Mouse (Mus musculus): ENCODE data around the gene Zdhhc18.

The Zdhhc18 gene

DNA sequence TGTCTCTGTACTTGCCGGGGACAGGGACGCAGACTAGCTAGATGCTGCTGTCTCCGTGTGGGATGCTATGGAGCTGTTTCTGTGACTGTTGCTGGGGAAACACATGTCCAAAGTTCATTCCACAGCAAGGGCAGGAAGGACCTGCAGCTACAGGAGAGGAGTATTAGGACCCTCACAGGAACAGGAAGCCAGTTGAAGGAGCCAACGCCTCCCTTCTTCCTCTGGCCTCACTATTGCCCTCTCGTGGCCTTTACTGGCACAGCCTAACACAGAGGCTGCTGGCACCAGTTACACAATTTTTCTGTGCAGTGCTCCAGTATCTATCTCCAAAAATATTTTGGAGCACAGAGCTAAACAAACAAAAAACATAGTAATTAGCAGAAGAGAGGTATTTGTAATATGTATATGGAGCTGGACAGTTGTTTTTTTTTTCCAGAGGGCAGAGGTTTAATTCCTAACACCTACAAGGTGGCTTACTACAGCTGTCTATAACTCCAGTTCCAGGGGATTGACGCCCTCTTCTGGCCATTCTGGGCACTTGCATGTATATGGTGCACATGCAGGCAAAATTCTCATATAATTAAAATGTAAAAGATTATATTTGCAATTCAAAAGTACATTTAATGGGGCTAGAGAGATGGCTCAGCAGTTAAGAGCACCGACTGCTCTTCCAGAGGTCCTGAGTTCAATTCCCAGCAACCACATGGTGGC lies at the start of gene Zdhhc18:
TSS of gene Zdhhc18 (minus strand) at position 166 of the 711 bp plus-strand sequence.
- in situ Hi-C loops (cut with MboI, MseI), result loop anchor here (10.0 to 25.0 kb wide), 2 partner anchors 55 to 187 kb away; no protein-coding TSS in a partner anchor

DNA sequence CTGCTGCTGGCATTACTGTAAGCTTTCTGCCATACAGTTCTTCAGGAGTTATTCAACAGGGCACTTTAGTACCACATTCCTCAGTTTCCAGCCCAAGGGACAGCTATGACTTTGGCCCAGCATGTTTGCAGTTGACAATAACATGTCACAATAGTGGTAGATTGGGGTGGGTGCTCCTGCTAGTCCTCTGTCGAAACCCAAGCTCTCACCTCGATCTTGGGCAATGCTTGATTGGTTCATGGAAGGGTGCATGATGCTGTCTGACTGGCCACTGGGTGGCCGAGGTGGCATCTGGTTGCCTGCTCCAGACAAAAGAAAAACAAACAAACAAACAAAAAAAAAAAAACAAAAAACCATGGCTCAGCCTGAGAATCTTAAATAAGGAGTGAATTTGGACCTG lies 45.4 kb upstream of the Zdhhc18 start:
- in situ Hi-C loops (cut with MboI, MseI), result no loop called here

DNA sequence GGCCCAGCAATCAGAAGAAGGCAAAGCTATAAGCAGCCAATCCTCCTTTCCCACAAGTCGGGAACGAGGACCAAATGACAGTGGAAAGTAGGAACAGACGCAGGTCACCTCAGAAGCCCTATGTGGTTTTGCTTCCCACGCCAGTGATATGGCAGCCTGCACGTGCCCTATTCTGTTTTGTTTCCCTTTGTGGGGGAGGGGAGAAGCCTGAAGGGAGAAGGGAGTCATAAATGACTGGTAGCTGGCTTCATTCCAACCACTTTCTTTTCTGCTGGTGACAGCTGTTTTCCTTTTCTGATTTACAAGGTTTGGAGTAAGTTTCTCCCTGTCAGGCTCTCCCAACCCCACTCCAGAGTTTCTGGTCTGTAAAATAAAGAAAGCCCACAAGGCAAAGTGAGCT lies 40.3 kb upstream of the Zdhhc18 start:
- in situ Hi-C loops (cut with MboI, MseI), result no loop called here

DNA sequence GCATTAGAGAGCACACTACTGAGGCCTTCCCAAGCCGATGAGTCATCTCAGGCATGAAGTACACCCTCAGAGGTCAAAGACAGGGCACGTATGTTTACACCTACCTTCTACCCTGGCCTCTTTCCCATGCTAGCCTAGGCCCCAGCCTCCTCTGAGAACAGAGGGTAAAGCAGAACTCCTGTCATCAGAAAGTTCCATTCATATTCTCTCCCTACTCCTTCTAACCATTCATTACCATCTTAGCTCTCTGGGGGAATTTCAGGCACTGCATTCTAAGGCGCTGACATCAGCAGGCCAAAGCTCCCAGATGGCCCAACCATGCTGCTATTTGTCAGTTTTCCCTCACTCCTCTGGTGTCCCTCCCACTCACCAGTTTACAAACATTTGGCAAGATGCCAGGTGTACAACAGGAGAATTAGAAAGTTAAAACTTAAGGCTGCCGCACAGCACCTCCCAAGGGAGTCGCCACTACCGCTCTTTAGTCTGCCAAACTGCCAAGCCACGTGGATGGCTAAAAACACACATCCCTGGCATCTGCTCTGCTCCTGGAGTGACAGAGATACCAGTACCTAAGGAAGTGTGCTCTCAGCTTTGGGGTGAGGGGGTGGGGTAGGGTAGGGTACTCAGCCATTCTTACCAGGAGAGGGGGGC lies 38.6 kb upstream of the Zdhhc18 start:
- in situ Hi-C loops (cut with MboI, MseI), result no loop called here

DNA sequence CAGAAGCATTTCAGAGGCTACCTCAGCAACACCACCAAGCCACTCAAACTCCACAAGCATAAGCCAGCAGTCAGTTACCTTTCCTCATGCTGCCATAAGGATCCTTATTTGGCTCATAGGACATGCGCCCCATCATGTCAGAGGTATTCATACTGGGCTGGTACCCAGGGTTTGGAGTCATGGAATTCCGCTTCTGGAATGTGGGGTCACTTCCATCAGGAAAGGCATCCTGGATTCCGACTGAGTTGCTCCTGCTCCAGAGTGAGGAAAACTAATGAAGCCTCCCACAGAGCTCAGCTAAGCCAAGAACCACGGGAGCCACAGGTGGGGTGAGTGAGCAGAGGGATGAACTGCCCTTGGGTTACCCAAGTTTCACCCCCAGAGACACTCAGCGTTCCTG lies 37.2 kb upstream of the Zdhhc18 start:
- in situ Hi-C loops (cut with MboI, MseI), result no loop called here

DNA sequence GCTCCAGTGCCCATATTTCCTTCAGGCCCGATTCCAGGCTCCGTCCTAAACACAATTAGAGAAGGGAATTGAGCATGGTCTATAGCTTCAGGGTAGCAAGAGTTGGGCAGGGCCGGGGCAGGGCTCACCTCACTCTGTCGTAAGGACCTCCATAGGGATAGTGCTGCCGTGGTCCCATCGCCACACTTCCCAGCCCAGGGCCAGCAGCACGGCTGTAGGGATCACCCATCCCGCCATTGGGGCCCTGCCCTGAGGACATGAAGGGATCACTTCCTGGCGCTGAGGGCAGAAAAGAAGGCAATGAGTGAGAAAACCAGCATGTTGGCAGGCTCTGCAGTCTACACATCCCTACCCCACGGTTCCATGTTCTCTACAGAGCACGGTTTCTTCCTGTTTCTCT lies 36.6 kb upstream of the Zdhhc18 start:
- in situ Hi-C loops (cut with MboI, MseI), result no loop called here

DNA sequence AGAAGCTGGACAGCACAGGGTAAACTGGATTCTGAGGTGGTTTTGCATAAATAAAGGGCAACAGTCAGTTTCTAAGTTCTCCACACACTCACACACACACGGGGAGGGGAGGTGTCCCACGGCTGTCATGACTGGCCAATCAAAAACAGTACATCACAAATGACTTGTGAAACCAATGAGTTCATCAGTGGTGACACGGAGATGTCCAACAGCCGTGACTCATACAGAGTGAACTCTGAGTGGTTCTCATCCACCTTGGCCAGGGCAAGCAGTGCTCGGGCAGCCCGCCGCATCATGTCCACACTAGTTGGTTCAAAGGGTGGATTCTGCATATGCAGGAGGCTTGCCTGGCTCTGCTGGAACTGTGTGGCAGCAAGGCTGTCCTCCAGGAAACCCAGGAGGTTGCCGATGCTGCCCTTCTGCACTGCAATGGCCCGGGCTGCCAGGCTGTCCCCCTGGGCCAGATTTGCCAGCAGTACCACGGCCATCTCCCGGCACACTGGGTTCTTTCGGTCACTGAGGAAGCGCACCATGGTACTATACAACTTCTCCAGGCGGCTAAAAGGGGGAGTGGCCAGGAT lies 30.3 kb upstream of the Zdhhc18 start:
- in situ Hi-C loops (cut with MboI, MseI), result no loop called here

DNA sequence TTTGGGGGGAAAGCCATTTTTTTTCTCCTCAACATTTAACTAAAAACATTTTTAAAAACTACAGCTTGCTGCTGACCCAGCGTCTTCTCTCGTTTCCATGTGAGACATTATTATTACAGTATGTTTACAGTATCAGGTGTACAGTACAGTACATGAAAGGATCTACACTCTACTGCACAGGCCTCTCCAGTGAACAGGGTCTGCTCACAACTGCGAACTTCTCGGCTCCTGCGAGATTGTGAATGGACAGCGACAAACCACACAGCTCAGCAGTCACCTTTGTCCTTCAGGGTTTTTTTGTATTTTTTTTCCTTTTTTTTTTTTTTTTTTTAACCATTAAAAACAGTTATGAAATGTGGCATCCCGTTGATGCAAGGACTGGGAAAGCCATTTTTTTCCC lies 29.7 kb upstream of the Zdhhc18 start:
- in situ Hi-C loops (cut with MboI, MseI), result no loop called here

DNA sequence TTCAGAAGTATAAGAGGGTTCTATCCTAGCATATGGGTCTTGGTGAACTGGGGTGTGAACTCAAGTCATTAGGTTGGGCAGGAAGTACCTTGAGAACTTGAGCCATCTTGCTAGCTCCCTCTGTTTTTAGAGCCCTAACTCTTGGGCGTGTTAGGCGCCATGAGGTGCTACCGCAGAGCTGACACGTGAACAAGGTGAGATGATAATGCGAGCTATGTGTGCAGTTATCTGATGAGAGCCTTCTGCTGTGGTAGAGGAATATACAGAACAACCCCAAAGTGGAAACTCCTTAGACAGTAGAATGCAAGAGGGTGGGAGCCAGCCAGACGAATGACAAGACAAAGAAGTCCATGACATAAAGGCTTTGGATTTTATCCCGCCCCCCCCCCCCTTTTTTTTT lies 27.3 kb upstream of the Zdhhc18 start:
- in situ Hi-C loops (cut with MboI, MseI), result no loop called here

DNA sequence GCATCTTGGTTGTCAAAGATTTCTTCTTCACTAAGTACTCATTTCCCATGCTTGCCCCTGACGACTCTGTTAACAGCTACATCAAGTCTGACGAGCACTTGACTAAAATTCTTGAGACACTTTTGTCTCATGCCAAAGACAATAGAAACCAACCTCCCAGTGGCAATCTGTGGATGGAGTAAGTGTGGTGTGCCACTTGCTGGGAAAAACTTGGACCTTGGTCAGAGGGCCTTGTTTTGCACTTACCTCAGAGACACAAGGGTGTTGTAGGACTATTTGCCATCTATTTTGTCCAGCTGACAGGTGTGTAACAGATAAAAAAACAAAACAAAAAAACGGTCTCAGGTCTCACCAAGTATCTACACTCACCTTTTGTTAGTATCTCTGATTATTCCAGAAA lies 26.2 kb upstream of the Zdhhc18 start:
- in situ Hi-C loops (cut with MboI, MseI), result no loop called here

DNA sequence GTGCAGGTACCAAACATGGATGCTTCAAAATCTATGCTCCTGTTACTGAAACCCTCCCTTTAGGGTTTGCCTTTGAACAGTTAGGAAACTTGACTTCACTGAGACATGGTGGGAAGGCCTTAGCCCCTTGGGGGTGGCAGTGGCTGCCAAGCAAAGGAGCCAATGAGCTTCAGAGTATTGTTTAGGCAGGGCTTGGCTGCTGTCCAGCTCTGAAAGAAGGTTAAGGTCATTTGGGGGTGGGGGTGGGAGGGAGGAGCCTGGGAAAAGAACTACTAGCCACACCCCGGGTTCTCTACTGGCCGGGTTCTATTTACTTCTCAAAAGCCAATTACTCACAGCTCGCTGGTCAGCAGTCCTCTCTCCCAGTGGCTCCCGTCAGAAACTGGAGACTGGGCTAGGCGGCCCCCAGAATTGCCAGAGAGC lies 25.7 kb upstream of the Zdhhc18 start:
- in situ Hi-C loops (cut with MboI, MseI), result no loop called here

DNA sequence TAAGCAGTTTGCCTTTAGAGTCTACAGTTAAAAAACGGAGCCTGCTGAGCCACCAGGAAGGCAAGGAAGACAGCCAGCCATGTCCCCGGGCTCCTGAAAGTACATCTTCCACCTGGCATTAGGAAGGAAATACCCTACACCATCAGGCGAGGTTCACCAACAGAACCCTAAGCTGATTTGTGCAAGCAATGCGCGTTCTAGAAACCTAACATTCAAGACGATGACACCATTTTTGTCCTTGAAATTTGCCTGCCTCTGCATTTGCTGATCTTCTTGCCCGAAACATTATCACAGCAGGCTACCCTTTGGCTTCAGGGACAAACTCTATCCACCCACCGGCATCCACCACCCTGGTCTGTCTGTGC lies 24.4 kb upstream of the Zdhhc18 start:
- in situ Hi-C loops (cut with MboI, MseI), result loop anchor here (25.0 kb wide), 1 partner anchor 163 kb away; no protein-coding TSS in a partner anchor

DNA sequence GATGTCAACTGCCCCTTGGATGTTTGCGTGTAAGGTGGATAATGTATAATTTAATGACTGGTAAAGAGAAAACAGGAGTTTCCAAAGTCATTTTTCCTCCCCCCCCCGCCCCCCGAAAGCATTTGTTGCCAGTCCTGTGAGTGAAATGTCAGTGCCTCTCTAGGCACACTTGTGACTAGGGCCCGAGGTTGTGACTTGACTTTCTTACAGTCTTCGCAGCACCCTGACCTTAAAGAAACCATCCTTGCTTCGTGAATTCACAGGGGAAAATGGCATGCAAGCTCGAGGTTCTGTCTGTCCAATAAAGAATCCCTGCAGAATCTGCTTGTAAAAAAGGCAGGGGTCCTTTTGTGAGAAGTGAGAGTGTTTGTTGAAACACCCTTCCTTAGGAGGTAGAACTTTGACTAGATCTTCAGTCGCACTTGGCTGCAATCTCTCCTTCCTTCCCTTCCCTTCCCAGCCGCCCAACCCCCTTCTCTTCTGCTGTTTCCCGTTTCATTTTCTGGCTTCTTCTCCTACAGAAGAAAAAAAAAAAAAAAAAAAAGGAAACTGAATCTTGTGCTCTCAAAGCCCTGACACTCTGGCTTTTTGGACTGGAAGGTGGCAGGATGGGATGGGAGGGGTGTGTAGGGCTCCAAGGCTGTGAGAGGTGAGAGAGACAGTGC lies 23.8 kb upstream of the Zdhhc18 start:
- in situ Hi-C loops (cut with MboI, MseI), result loop anchor here (25.0 kb wide), 1 partner anchor 164 kb away; no protein-coding TSS in a partner anchor

DNA sequence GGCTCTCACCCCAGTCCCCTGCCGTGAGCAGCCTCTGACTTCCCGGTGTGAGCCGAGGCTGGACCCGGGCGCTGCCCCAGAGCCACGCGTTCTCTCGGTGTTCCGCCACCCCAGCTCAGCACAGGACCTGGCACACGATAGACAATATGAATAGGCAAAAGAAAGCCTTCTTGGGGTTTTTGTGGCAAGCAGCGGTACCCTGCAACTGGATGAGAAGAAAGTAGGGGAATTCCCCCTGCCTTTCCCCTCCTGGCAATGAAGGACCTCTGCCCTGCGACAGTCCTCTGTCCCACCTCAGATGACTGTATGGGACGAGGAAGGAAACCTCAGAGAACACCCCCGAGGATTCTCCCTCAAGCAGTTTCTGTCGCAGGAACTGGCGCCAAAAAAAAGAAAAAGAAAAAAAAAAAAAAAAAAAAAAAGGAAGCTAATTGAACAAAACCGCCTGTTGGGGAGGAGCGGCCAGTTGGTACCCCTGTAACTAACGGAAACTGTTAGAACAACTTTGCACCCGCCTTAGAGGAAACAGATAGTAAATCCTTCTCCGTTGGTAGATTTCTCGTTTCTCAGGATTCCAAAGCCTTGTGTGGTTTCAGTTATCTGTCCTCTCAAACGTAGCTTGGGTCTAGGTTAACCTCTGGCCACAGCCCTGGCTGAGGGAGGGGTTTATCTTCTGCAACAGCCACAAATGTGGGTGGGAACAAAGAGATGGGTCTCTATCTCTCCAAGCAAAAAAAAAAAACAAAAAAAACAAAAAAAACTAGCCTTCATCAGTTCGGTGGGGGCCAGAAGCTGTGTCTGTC lies 23.1 kb upstream of the Zdhhc18 start:
- in situ Hi-C loops (cut with MboI, MseI), result loop anchor here (25.0 kb wide), 1 partner anchor 164 kb away; no protein-coding TSS in a partner anchor

DNA sequence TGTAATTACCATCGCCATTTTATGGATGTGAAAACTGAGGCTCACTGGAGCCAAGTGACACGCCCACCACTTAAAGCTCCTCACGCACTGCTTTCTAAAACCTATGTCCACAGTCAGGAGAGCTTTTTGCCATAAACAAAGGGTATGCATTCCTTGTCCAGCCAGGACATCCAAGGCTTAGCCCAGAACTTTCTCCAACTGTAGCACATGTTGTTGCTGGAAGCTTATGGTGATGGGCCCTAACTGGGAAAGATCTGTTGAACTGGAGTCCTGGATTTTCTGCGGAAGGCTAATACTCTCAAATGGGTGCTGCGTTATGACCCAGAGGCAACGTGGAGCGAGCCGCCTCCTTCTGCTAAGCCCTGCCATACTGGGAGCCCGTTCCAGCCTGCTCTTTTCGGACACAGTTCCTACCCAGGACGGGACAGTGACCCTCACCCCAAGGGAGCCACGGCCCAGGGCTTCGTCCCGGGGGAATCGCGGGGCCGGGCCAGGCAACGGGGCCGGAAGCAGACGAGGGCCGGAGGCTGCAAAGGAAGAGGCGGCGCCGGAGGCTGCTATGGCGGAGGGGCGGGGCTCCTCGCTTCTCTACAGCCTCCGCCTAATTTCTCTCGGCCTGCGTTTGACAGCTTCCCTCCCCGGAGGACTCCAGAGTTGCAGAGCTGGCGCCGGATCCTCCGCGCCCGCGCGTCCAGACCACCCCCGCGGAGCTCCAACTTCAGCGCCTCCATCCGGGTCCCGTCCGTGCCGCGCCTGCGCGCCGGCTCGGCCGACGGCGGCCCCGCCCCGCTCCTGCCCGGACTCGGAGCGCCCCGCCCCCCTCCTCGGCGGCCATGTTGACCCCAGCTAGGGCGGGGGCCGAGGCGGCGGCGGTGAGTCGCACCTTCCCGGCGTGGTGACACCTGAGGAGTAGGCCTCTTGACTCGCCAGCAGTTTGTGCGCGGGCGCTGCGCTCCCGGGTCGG lies 22.2 kb upstream of the Zdhhc18 start, which contains the start of gene Pigv:
TSS of gene Pigv (minus strand) at position 767 of the 964 bp plus-strand sequence.
- in situ Hi-C loops (cut with MboI, MseI), result loop anchor here (25.0 kb wide), 1 partner anchor 165 kb away; no protein-coding TSS in a partner anchor

DNA sequence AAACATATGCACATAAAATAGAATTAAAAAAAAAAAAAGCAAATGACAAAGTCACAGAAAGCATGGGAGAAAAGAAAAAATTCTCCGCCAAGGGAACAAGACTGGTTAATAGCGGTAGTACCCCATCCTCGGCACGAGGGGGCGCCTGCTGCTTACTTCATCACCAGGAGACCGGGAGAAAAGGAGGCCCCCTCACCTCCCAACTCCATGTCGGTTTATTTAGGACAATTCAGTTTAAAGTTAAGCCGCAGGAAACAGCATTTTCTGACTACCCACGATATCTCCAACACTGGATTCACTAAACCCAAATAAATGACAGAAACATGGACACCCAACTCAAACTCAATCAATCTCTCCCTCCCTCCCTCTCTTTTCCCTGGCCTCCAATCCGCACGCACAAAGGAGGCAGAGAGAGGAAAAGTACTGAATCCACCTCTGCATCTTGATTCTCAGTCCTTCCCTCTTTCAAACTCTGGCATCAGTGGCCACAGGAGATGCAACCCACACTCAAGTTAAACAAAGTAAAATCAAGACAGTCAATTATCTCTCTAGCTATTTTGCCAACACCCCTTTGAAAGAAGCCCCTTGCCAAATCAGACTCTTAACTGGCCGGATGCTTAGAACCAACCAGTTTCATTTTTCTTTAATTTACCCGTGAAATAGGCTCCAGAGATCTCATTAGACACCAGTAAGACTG lies 21.4 kb upstream of the Zdhhc18 start:
- in situ Hi-C loops (cut with MboI, MseI), result loop anchor here (25.0 kb wide), 1 partner anchor 166 kb away; no protein-coding TSS in a partner anchor

DNA sequence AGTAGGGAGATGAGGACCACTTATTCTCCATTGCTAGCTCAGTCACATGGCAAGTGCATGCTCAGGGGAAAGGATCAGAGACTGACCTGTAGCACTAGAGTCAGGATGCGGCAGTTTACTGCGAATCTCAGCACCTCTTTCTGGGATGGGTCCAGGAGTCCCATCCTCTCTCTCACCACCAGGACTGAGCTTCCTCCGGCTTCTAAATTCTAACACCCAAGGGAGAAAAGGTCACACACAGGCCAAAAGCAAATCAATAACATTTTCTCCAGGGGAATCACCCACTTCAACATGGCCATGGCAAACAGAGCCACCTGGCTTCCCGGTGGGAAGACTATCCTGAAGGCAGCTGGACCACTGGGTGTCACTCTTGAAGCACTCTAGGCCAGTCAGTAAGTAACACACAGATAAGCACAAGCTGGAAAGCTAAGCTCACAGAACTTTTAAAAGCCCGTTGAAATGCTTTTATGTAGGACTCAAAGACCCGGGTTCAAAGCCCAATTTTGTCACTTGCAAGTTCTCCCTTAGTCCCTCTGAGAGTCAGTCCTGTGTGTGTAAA lies 19.8 kb upstream of the Zdhhc18 start:
- in situ Hi-C loops (cut with MboI, MseI), result loop anchor here (25.0 kb wide), 1 partner anchor 168 kb away; no protein-coding TSS in a partner anchor

DNA sequence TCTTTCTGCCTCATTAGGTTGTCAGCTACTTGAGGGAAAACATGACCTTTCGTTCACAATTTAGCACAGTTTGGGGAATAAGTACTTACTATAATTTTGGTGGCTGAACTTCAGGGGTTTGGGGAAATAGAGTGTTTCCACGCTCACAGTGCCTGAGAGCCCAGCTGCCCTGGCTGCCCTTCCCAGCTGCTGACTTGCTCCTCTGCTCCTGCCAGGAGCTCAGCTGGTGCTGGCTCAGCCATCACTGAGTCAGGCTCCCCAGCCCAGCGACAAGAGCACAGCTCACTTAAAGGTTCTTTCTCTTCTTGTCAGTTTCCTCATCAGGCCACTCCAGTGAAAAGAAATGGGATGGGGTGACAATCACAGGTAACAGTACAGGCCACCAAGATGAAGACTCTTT lies 18.6 kb upstream of the Zdhhc18 start:
- in situ Hi-C loops (cut with MboI, MseI), result loop anchor here (25.0 kb wide), 1 partner anchor 169 kb away; no protein-coding TSS in a partner anchor

DNA sequence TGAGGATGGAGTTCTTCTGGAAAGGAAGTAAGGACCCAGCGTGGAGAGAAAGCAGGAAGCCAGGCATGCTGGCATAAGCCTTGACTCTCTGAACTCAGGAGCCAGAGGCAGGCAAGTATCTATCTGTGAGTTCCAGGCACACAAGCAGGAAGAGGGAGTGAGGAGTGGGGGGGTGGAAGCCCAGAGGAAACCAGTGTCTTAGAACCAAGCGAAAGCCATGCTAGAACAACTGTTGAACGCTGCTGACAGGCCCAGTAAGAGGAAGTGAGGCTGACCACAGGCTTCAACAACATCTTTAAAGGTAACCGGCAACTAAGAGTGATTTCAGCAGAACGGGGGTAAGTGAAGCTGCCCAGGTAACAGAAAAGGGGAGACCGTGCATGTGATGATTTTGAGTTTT lies 16.2 kb upstream of the Zdhhc18 start:
- in situ Hi-C loops (cut with MboI, MseI), result loop anchor here (25.0 kb wide), 1 partner anchor 171 kb away; no protein-coding TSS in a partner anchor

Measured in regulatory T cell (primary cell).